Mouse (Mus musculus) B cell, adult 62 days (primary cell): ENCODE results near the gene Efna2. TPM values are rescaled to one million over a fixed set of nuclear protein-coding genes. Genes with fewer than 3 reads are reported as not detected.

Experiments
- total RNA-seq: library from RNA; stranded (reverse); gene quantifications from 4 replicates; pipeline ENCODE4 v1.2.4, GENCODE M21; 2023

Efna2 gene
- total RNA-seq: not detected in 4 replicates

GRCm38 (mm10) chr10:80179068-80180051, at the start of gene Efna2:
Gene Efna2 (plus strand): TSS chr10:80179482.

DNA sequence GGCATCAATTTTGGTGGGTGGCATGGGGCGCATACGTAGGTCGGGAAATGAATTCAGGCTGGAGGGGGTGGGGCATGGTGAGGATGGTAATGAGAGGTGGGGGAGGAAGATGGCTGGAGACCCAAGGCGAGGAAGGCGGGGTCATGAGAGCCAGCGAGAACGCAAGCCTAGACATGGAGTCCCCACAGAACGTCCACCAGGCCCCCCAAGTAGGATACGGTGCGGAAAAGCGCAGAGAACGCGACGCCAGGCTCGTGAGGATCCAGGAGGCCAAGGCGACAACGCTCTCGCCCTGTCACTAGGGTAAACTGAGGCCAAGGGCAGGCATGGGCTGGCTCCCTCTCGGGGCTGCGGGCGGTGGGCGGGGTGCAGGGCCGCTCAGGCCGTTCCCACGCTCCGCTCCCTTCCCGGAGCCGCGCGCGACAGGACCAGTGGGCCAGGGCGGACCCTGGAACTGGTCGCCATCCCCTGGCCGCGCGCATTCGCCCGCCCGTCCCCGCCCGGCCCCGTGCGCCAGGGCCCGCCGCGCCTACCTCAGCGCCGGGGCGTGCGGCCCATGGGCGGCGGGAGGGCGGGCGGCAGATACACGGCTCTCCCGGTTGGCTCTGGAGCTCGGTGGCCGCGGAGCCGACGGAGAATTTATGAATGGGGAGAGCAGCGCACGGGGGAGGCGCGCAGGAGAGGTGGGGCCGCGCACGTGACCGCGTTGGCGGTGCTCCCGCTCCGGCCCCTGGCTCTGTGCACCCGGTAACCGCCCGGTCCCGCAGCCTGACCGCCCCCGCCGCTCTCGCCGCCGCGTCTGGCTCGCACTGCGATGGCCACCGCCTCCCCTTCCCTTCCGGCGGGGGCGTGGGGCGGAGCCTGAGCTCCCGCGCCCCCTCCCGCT, 40.5 kb upstream of the Efna2 start, which contains the start of gene Atp5d:
Atp5d (plus strand) TSS at position 80 of the 886 bp plus-strand sequence.

GRCm38 (mm10) chr10:80140666-80141035, 38.6 kb upstream of the Efna2 start, which contains the start of gene Cbarp:
Gene Cbarp (minus strand): TSS chr10:80140835.

GRCm38 (mm10) chr10:80147719-80148601, 31.3 kb upstream of the Efna2 start, which contains the start of gene Midn:
Gene Midn (plus strand): TSS chr10:80148272.

DNA sequence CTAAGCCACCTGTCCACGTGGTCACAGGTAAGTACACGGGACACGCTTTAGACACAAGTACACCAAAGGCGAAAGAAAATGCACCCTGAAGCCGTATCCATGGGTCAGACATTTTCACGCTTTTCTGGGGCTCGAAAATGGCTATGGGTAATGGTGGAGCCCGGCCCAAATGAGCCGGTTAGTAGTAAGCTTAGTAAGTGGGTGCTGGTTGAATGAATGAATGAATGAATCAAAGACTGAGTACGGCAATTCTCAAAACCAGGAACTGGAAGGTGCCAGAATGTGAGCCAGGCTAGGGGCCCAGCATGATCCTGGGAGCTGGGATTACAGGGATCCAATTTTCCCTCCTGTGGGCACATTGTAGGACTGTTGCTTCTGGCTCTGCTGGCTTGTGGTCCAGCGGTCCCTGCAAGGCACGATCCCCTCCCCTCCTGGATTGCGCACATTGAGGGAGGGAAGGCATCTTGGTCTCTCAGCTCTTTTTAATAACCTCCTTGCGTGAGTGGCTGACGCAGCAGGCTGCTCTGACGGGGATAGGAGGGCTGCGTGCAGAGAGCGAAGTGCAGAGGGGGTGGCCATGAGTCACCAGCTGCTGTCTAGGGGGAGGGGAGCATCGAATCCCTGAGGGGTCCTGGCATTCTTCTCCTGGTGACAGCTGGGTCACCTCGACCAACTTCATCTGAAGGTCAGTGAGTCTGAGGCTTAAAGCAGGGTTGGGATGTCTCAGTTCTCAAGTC, 13.7 kb upstream of the Efna2 start, which contains the start of gene Cirbp:
Cirbp (plus strand) TSS at position 594 of the 737 bp plus-strand sequence.

DNA sequence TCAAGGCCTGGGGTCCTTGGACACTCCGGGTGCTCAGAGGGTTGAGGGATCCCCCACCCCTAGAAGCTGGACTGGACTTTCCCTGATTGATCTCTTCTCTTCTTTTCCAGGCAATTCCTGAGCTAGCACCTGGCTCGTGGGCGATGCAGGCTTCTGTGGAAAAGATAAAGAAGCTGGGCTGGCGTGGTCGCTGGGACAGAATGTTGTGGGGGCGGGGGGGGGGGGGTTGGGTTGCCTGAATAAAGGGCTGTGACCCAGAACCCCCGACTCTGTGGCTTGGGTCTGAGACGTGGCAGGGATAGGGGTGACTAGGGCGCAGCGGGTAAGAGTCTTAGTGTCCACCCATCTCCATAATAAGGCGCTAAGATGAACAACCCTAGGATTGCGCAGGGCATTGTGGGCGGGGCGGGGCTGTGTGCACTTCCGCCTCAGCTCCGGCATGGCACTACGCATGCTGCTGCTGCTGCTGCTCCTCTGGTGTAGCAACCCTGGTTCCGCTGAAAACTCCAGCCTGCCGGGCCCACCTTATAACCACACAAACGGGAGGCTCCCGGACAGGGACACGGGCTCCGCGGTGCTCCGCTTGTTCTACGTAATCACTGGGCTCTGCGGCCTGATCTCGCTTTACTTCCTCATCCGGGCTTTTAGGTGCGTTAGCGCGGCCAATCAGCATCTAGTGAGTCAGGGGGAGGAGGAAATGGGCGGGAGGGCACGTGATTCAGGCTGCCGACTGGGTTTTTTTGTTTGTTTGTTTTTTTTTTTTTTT, 6.6 kb upstream of the Efna2 start, which contains the start of gene 1600002K03Rik:
1600002K03Rik (plus strand) TSS at position 418 of the 766 bp plus-strand sequence.

GRCm38 (mm10) chr10:80226416-80227165, 47.3 kb downstream of the Efna2 start, which contains the start of gene Mum1:
Gene Mum1 (plus strand): TSS chr10:80226434.

Other genes starting within 250 kb of the Efna2 start
- 46.0 to 52.3 TPM (median 48.3 TPM) in 4 replicates for gene Wdr18, start 219.3 kb upstream of the Efna2 start, total RNA-seq
- gene Grin3b, start 208.8 kb upstream of the Efna2 start, total RNA-seq: not detected in 4 replicates
- gene Tmem259, start 195.2 kb upstream of the Efna2 start, total RNA-seq: 163 to 175 TPM (median 163 TPM) in 4 replicates
- gene Cnn2, start 190.9 kb upstream of the Efna2 start, total RNA-seq: 329 to 335 TPM (median 331 TPM) in 4 replicates
- gene Abca7, start 183.0 kb upstream of the Efna2 start, total RNA-seq: 51.7 to 55.6 TPM (median 53.3 TPM) in 4 replicates
- gene Arhgap45, start 162.8 kb upstream of the Efna2 start, total RNA-seq: 482 to 540 TPM (median 503 TPM) in 4 replicates
- gene Polr2e, start 139.7 kb upstream of the Efna2 start, total RNA-seq: 82.2 to 90.7 TPM (median 85.7 TPM) in 4 replicates
- 108 to 159 TPM (median 123 TPM) in 4 replicates for gene Gpx4, start 132.3 kb upstream of the Efna2 start, total RNA-seq
- gene Sbno2, start 73.9 kb upstream of the Efna2 start, total RNA-seq: 116 to 127 TPM (median 121 TPM) in 4 replicates
- 170 to 186 TPM (median 178 TPM) in 4 replicates for gene Stk11, start 63.7 kb upstream of the Efna2 start, total RNA-seq
- 168 to 193 TPM (median 182 TPM) in 4 replicates for gene Atp5d, start 40.9 kb upstream of the Efna2 start, total RNA-seq
- gene Cbarp, start 38.6 kb upstream of the Efna2 start, total RNA-seq: 7.3 to 8.8 TPM (median 7.8 TPM) in 4 replicates
- 142 to 170 TPM (median 154 TPM) in 4 replicates for gene Midn, start 31.2 kb upstream of the Efna2 start, total RNA-seq
- gene Cirbp, start 13.5 kb upstream of the Efna2 start, total RNA-seq: 214 to 244 TPM (median 231 TPM) in 4 replicates
- 12.6 to 18.2 TPM (median 14.1 TPM) in 4 replicates for gene 1600002K03Rik, start 6.5 kb upstream of the Efna2 start, total RNA-seq
- gene Mum1, start 47.0 kb downstream of the Efna2 start, total RNA-seq: 55.6 to 64.3 TPM (median 56.8 TPM) in 4 replicates
- 80.4 to 105 TPM (median 90.1 TPM) in 4 replicates for gene Ndufs7, start 69.6 kb downstream of the Efna2 start, total RNA-seq
- gene Gamt, start 81.5 kb downstream of the Efna2 start, total RNA-seq: 1.7 to 2.7 TPM (median 2.4 TPM) in 4 replicates
- 143 to 153 TPM (median 147 TPM) in 4 replicates for gene Dazap1, start 82.0 kb downstream of the Efna2 start, total RNA-seq
- gene Rps15, start 113.0 kb downstream of the Efna2 start, total RNA-seq: 2,767 to 2,923 TPM (median 2,836 TPM) in 4 replicates
- 0.16 to 0.32 TPM (median 0.26 TPM) in 4 replicates for gene Apc2, start 116.5 kb downstream of the Efna2 start, total RNA-seq
- gene 2310011J03Rik, start 141.1 kb downstream of the Efna2 start, total RNA-seq: 19.7 to 26.5 TPM (median 23.9 TPM) in 4 replicates
- 0.52 to 1.6 TPM (median 1.2 TPM) in 4 replicates for gene Pcsk4, start 150.0 kb downstream of the Efna2 start, total RNA-seq
- gene Reep6, start 150.5 kb downstream of the Efna2 start, total RNA-seq: 0.48 TPM in 1 of 4 replicates, not detected in the others
- not detected in 4 replicates for gene Adamtsl5, start 168.9 kb downstream of the Efna2 start, total RNA-seq
- not detected in 4 replicates for gene Plk5, start 177.0 kb downstream of the Efna2 start, total RNA-seq
- gene Mex3d, start 208.2 kb downstream of the Efna2 start, total RNA-seq: 6.8 to 10.3 TPM (median 7.9 TPM) in 4 replicates
- 92.0 to 97.5 TPM (median 95.4 TPM) in 4 replicates for gene Mbd3, start 220.1 kb downstream of the Efna2 start, total RNA-seq
- 62.3 to 65.7 TPM (median 62.6 TPM) in 4 replicates for gene Uqcr11, start 227.3 kb downstream of the Efna2 start, total RNA-seq